Mouse (Mus musculus): ENCODE measurements at regions not wholly inside any gene's neighbourhood (a gene's known extent, or its start where the extent isn't known, plus 50 kb on each side); places are given as distances from the start of the nearest gene placed in this dataset.

DNA sequence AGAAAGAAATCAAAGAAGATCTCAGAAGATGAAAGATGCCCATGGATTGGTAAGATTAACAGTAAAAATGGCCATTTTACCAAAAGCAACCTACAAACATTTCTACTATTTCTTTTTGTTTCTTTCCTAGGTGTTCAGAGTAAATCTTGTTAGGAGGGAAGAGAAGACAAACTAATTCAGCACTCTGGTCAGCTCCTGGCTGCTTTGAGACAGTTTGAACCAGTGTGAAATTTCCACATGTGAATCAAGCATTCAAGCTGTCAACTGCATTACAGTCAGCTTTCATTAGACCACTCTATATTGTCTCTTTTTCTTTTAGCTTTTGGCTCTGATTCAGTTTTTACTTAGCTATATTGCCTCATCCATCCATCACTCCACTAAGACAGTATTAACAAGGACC, 859.2 kb downstream of the Ryr2 start:
- TF ChIP-seq EP300 (IDR thresholded peaks at IDR 0.05; ENCODE audit: insufficient read depth, low read depth, low read length) (no peak), POLR2A (IDR thresholded peaks at IDR 0.05; ENCODE audit: insufficient read depth, low read depth, low read length) (no peak), CTCF (IDR thresholded peaks at IDR 0.05) (no peak)
